Mouse (Mus musculus) myocyte (in vitro differentiated cells): ENCODE measurements around the gene Fgf12.

ENCODE experiments used
- CEBPB ChIP-seq: IDR thresholded peaks from 2 replicates; pipeline ENCODE4 v1.6.1; 2011; ENCODE audit warnings: mild to moderate bottlenecking, moderate library complexity; ENCODE audit not compliant: poor library complexity, insufficient read depth, severe bottlenecking
- E2F4 ChIP-seq: IDR thresholded peaks from one replicate; pipeline ENCODE4 v1.6.1; 2011; ENCODE audit warnings: mild to moderate bottlenecking, control low read depth, moderate library complexity; ENCODE audit not compliant: insufficient read depth
- MAX ChIP-seq: IDR thresholded peaks from one replicate; pipeline ENCODE4 v1.6.1; 2011; ENCODE audit warnings: low read depth, mild to moderate bottlenecking, control low read depth
- MYOG ChIP-seq, 3 experiments: IDR thresholded peaks; one replicate each; pipeline ENCODE4 v1.6.1; 2011; ENCODE audit warnings: control low read depth in 2 of 3, low read depth in 2 of 3, mild to moderate bottlenecking in 2 of 3; ENCODE audit not compliant: insufficient read length in 2 of 3, control insufficient read depth in 1 of 3, insufficient read depth in 1 of 3
- POLR2A ChIP-seq: IDR thresholded peaks from one replicate; pipeline ENCODE4 v1.6.1; 2011; ENCODE audit warnings: low read depth, mild to moderate bottlenecking, control low read depth, moderate library complexity; ENCODE audit not compliant: insufficient read length
- SRF ChIP-seq: IDR thresholded peaks from one replicate; pipeline ENCODE4 v1.6.1; 2011; ENCODE audit warnings: low read depth; ENCODE audit not compliant: control insufficient read depth, insufficient read length
- TCF12 ChIP-seq: IDR thresholded peaks from one replicate; pipeline ENCODE4 v1.6.1; 2011; ENCODE audit warnings: mild to moderate bottlenecking, control low read depth; ENCODE audit not compliant: poor library complexity, insufficient read depth, severe bottlenecking
- USF1 ChIP-seq: IDR thresholded peaks from one replicate; pipeline ENCODE4 v1.6.1; 2011; ENCODE audit warnings: low read depth, mild to moderate bottlenecking, control low read depth, moderate library complexity

DNA sequence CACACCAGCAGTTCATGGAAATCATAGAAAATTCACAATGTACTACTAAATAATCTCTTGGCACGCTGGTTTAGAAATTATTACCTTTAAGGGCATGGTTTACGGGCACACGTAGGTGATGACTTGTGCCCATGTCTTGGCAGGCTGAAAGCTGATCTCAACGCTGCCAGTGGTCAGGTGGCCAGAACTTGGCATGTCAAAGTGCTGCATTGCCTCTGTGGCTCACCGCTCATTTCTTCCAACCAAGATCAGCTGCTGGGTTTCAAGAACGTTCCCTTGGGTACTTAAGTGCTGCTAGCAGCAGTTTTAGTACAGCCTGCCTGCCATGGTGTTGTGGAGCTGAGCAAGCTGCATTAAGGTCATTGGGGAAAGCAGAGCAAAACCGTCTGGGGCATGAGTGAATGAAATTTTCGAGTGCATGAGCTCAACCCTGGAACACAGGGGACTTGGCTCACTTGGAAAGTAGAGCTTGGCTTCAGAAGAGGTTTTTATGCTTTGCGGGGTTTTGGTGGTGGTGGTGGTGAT lies 63.9 kb downstream of the Fgf12 start:
- TF ChIP-seq MAX (no peak), POLR2A (no peak), SRF (no peak), MYOG (IDR thresholded peaks at IDR 0.05; ENCODE audit: control insufficient read depth in 1 of 3, insufficient read depth in 1 of 3, insufficient read length in 2 of 3, low read depth in 2 of 3) (no peak), CEBPB (no peak), TCF12 (no peak), E2F4 (no peak), USF1 (no peak)
